Mouse (Mus musculus): ENCODE measurements around the gene Zc3h7b. TPM values are rescaled to one million over a fixed set of nuclear protein-coding genes. Genes with fewer than 3 reads are reported as not detected.

Zc3h7b gene
- polyA plus RNA-seq, 1 experiment from 2014 or later, result 32.0 TPM

DNA sequence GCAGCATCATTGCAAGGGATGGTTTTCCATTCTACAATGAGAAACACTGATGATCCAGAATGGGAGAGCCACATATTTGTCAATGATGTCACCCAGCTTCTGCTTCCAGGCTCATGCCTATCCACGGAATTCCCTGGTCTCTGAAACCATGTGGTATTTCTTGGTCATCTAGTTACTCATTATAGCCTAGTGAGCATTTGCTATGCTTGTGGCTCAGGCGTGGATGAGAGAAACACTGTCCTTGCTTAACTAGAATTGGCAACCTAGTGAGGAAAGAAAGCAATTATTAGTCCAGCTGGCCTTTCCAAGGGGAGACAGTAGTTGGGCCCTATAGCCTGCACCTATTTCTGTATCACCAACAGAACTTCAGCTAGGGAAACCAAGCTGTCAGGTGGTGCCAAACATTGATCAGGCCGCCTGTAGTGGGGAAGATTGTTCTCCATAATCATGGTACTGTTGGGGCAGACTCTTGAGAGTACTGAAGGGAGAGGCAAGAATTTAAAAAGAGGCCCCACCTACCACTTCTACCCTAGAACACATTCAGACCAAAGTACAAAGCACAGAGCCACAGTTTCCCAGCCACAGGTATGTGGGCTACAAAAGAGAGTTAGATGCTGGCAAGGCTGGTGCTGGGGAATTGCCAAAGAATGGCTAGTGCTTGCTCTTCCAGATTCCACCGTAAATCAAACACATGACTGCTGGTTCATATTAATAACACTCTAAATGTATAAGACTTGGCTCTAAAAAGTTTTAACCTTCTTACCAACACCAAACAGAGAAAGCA, 62.0 kb downstream of the Zc3h7b start:
- Histone ChIP-seq H3K4me1 (replicated peaks; ENCODE audit: control insufficient read depth, insufficient read depth, low read length) (peaks cover 75% of the 10 kb centered on the region), H3K27me3 (ENCODE audit: control insufficient read depth, insufficient read depth, low read depth, low read length) (no peaks in the 10 kb centered on the region), H3K9me3 (ENCODE audit: control insufficient read depth, low read length) (no peaks in the 10 kb centered on the region), H3K4me3 (ENCODE audit: low read length) (no peak overlapping the region), H3K4me2 (ENCODE audit: low read depth, low read length) (peak overlapping the region; percentile 18; the same call in 1 of the 2 replicates), H3K36me3 (ENCODE audit: control insufficient read depth, insufficient read depth, low read length) (no peaks in the 10 kb centered on the region), H3K27ac (ENCODE audit: low read length) (peak overlapping the region; percentile 88), H3K9ac (ENCODE audit: low read length) (no peak overlapping the region)
- 70% methylated on average over 4 of the region's 4 CpGs for WGBS
- ATAC-seq (ENCODE audit: low read depth), result no peak

DNA sequence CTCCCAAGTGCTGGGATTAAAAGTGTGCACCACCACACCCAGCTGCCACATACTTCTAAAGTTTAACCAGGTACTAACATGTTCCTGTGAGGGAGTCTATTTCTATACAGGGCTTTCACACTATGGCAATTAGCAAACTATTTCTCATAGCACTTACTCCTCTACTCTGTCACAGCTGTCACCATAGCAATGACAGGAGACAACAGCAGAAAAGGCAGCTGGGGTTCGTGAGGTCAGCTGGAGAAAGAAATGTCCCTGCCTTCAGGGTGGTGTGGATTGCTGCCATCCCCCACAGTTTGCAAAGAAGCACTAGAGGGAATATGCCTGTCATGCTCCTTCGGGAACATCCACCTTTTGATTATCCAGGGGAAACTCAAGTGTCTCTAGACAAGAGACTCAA, 63.9 kb downstream of the Zc3h7b start:
- Histone ChIP-seq H3K9me3 (ENCODE audit: control insufficient read depth, low read length) (no peaks in the 10 kb centered on the region), H3K4me1 (replicated peaks; ENCODE audit: control insufficient read depth, insufficient read depth, low read length) (peaks cover 64% of the 10 kb centered on the region), H3K27ac (ENCODE audit: low read length) (peak overlapping the region; percentile 98), H3K9ac (ENCODE audit: low read length) (no peak overlapping the region), H3K36me3 (ENCODE audit: control insufficient read depth, insufficient read depth, low read length) (no peaks in the 10 kb centered on the region), H3K27me3 (ENCODE audit: control insufficient read depth, insufficient read depth, low read depth, low read length) (no peaks in the 10 kb centered on the region), H3K4me2 (ENCODE audit: low read depth, low read length) (no peak overlapping the region), H3K4me3 (ENCODE audit: low read length) (no peak overlapping the region)
- 49% methylated on average over 2 of the region's 2 CpGs for WGBS
- ATAC-seq (ENCODE audit: low read depth), result no peak

DNA sequence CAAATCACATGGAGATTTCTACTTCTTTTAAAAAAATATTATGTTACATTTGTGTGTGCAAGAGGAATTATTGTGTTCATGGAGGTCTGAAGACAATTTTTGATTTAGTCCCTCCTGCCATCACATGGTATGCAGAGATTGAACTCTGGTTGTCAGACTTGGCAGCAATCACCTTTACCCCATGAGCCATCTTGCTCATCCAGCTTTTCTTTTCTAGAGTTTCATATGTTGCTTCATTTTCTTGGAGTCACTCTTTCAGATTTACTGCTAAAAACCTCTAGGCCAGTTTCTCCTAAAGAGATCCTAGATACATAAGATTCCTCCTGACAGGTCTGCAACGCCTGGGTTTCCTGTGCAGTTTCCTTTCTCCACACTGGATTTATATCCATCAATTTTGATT, 64.7 kb downstream of the Zc3h7b start:
- Histone ChIP-seq H3K4me1 (replicated peaks; ENCODE audit: control insufficient read depth, insufficient read depth, low read length) (peaks cover 56% of the 10 kb centered on the region), H3K27me3 (ENCODE audit: control insufficient read depth, insufficient read depth, low read depth, low read length) (no peaks in the 10 kb centered on the region)

DNA sequence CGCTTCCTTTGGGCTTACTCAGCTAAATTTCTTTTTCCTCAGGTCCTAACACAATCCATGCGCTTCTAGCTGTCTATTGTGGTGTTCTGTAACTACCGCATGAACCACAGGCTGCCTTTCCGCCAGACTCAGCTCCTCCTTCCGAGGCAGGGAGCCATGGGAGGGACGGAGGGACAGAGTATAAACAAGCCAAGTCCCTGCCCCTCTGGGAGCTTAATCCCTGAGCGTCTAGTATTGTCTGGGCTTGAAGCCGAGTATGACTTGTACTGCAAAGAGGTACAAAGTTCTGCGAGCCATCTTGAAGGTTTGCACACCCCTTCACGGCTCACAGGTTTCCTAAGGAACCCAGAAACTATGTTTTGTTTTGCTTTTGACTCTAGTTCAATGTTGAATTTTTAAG, 65.3 kb downstream of the Zc3h7b start:
- Histone ChIP-seq H3K9ac (ENCODE audit: low read length) (peak overlapping the region; percentile 72), H3K27ac (ENCODE audit: low read length) (peak overlapping the region; percentile 98), H3K9me3 (ENCODE audit: control insufficient read depth, low read length) (no peaks in the 10 kb centered on the region), H3K27me3 (ENCODE audit: control insufficient read depth, insufficient read depth, low read depth, low read length) (no peaks in the 10 kb centered on the region), H3K4me3 (ENCODE audit: low read length) (peak overlapping the region; percentile 71), H3K4me2 (ENCODE audit: low read depth, low read length) (peak overlapping the region; percentile 89), H3K4me1 (replicated peaks; ENCODE audit: control insufficient read depth, insufficient read depth, low read length) (peaks cover 50% of the 10 kb centered on the region), H3K36me3 (ENCODE audit: control insufficient read depth, insufficient read depth, low read length) (peaks cover under 1% of the 10 kb centered on the region)
- ATAC-seq (ENCODE audit: low read depth), result peak; percentile 68
- WGBS, result 1% methylated on average over 10 of the region's 10 CpGs

More for the DNA sequence above, 64.7 kb downstream of the Zc3h7b start:
- Histone ChIP-seq H3K4me2 (ENCODE audit: low read depth, low read length) (peak overlapping the region; percentile 89), H3K4me3 (ENCODE audit: low read length) (peak overlapping the region; percentile 71), H3K9ac (ENCODE audit: low read length) (peak overlapping the region; percentile 72), H3K27ac (ENCODE audit: low read length) (peak overlapping the region; percentile 98), H3K36me3 (ENCODE audit: control insufficient read depth, insufficient read depth, low read length) (no peaks in the 10 kb centered on the region), H3K9me3 (ENCODE audit: control insufficient read depth, low read length) (no peaks in the 10 kb centered on the region)
- 30% methylated on average over 1 of the region's 1 CpGs for WGBS
- no peak for ATAC-seq (ENCODE audit: low read depth)

DNA sequence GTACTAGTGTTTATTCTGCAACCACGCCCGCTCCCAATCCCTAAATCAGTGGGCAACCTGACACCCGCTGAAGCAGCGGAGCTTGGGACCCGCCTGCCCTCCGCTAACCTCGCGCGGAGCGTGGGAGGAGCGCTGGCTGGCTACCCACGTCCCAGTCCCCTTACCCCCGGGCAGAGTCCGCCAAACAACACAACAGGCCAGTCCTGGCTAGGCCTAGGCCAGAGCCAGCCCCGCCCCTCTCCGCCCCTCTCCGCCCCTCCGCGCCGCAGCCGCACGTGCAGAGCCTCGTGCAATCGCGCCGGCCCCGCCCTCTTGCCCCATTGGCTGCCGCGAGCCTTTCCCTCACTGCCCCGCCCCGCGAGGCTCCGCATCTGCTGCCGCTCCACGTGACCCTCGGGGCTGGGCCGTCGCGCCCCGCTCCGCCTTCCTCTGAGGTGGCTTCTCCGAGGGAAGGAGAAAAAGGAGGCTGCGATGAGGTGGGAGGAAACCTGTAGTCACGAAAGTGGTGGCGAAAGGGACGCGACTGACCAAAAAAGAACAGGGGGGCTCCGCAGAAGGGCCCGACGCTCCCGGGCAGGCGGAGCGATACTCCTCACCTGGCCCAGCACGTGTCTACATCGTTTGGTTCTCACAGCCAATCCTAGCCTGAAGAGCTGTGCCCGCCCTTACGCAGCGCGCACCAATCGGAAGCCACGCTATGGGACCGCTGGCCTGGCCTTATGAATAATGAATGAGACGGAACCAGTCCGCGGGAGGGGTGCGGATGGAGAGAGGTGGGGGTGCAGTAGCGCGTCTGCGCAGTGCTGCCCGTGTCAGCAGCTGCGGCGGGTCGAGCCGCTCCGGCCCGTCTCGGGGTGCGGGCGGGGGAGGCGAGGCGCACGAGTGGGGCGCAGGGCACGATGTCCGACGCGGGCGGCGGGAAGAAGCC, 66.1 kb downstream of the Zc3h7b start:
- under 1% methylated on average over 83 of the region's 89 CpGs for WGBS
- Histone ChIP-seq H3K27me3 (ENCODE audit: control insufficient read depth, insufficient read depth, low read depth, low read length) (no peaks in the 10 kb centered on the region), H3K4me2 (ENCODE audit: low read depth, low read length) (peak overlapping the region; percentile 89), H3K4me1 (replicated peaks; ENCODE audit: control insufficient read depth, insufficient read depth, low read length) (peaks cover 42% of the 10 kb centered on the region), H3K9me3 (ENCODE audit: control insufficient read depth, low read length) (no peaks in the 10 kb centered on the region), H3K4me3 (ENCODE audit: low read length) (peak overlapping the region; percentile 71), H3K27ac (ENCODE audit: low read length) (peak overlapping the region; percentile 98), H3K9ac (ENCODE audit: low read length) (peak overlapping the region; percentile 77), H3K36me3 (ENCODE audit: control insufficient read depth, insufficient read depth, low read length) (peaks cover 7% of the 10 kb centered on the region)
- ATAC-seq (ENCODE audit: low read depth), result peak; percentile 96

DNA sequence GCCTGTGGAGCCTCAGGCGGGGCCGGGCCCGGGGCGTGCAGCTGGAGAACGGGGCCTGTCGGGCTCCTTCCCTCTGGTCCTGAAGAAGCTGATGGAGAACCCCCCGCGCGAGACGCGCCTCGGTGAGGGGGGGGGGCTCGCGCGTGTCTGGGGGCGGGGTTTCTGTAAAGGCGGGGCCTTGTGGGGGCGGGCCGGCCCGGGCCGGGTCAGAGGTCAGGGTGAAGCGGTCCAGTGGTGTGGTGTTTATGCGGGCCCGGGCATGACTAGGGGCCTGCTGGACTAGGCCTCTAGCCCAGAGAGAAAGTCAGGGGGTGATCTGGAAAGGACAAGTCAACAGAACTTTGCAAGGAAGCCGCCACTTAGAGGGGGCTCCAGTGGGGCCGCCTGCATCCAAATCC, 66.7 kb downstream of the Zc3h7b start:
- no peaks in the 10 kb centered on the region for H3K27me3 ChIP-seq (ENCODE audit: control insufficient read depth, insufficient read depth, low read depth, low read length)
- peak overlapping the region; percentile 89 for H3K4me2 ChIP-seq (ENCODE audit: low read depth, low read length)
- peak overlapping the region; percentile 80 for H3K27ac ChIP-seq (ENCODE audit: low read length)
- peaks cover 11% of the 10 kb centered on the region for H3K36me3 ChIP-seq (ENCODE audit: control insufficient read depth, insufficient read depth, low read length)
- no peaks in the 10 kb centered on the region for H3K9me3 ChIP-seq (ENCODE audit: control insufficient read depth, low read length)
- H3K4me3 ChIP-seq (ENCODE audit: low read length), result peak overlapping the region; percentile 71
- H3K9ac ChIP-seq (ENCODE audit: low read length), result peak overlapping the region; percentile 77
- peaks cover 36% of the 10 kb centered on the region for H3K4me1 ChIP-seq (replicated peaks; ENCODE audit: control insufficient read depth, insufficient read depth, low read length)
- peak; percentile 11 for ATAC-seq (ENCODE audit: low read depth)
- 0% methylated on average over 20 of the region's 26 CpGs for WGBS

DNA sequence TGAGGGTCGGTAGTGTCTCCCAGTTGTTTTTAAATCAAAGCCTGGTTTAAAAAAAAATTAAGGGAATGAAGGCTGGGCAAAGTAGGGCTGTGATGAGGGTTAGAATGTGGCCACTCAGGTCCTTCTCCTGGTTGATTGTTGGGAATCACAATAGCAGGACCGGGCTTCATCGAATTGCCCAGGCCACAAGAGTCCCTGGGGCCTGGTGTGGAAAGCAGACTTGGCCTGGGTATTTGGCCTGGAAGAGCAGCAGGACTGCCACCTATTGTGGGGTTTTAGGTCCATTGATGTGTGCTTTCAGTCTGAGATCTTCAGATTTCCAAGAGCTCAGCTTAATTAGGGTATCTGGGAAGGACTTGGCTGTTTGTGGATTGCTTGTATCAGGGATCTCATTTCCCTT, 67.4 kb downstream of the Zc3h7b start:
- WGBS, result 49% methylated on average over 3 of the region's 3 CpGs
- no peak for ATAC-seq (ENCODE audit: low read depth)
- Histone ChIP-seq H3K27ac (ENCODE audit: low read length) (no peak overlapping the region; the same call in 1 of the 2 replicates), H3K4me1 (replicated peaks; ENCODE audit: control insufficient read depth, insufficient read depth, low read length) (peaks cover 29% of the 10 kb centered on the region), H3K4me2 (ENCODE audit: low read depth, low read length) (peak overlapping the region; percentile 89), H3K9me3 (ENCODE audit: control insufficient read depth, low read length) (no peaks in the 10 kb centered on the region), H3K27me3 (ENCODE audit: control insufficient read depth, insufficient read depth, low read depth, low read length) (no peaks in the 10 kb centered on the region), H3K9ac (ENCODE audit: low read length) (peak overlapping the region; percentile 77), H3K4me3 (ENCODE audit: low read length) (peak overlapping the region; percentile 71), H3K36me3 (ENCODE audit: control insufficient read depth, insufficient read depth, low read length) (peaks cover 17% of the 10 kb centered on the region)

DNA sequence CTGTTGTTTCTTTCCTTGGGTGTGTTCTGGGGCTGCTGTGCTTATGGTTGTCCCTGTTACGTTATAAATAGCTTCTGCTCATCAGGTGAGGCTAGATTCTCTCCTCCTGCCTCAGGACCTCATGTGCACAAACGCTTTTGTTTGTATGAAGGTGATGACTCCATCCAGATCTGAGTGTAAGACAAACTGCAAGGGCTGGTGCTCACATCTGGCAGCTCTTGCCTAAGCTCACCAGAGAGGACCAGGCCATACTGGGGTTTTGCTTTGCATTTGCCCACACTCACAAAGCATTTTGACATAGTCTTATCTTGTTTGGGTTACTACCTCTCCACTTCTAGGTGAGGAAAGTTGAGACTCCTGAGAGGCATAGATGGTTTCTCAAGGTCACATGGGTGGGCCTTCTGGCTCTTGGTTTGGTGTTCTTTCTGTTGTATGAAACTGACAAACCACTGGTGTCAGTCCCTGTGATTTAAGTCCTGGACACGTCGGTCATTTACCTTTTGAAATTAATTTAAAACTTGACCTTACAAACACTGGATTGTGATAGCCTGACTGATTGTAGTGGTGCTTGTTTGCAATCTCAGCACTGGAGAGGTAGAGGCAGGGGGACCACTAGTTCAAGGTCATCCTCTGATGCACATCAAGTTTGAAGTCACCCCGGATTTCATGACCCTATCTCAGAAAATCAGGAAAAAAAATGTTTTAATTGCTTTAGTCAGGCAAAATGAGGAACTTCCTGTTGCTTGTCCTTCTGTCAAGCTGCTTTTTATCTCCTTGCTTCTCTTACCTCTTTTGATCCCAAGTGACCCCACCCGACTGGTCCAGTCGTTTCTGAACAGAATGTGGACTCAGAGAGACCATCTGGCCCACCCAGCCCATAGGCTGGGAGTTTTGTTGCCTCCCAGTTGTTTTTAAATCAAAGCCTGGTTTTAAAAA, 68.1 kb downstream of the Zc3h7b start:
- peak overlapping the region; percentile 77; the same call in 1 of the 2 replicates for H3K9ac ChIP-seq (ENCODE audit: low read length)
- H3K4me2 ChIP-seq (ENCODE audit: low read depth, low read length), result peak overlapping the region; percentile 89
- whole genome bisulfite sequencing, result 62% methylated on average over 7 of the region's 7 CpGs
- no peaks in the 10 kb centered on the region for H3K27me3 ChIP-seq (ENCODE audit: control insufficient read depth, insufficient read depth, low read depth, low read length)
- ATAC-seq (ENCODE audit: low read depth), result no peak
- H3K36me3 ChIP-seq (ENCODE audit: control insufficient read depth, insufficient read depth, low read length), result peaks cover 21% of the 10 kb centered on the region
- peaks cover 22% of the 10 kb centered on the region for H3K4me1 ChIP-seq (replicated peaks; ENCODE audit: control insufficient read depth, insufficient read depth, low read length)
- H3K4me3 ChIP-seq (ENCODE audit: low read length), result no peak overlapping the region; the same call in 1 of the 2 replicates
- no peaks in the 10 kb centered on the region for H3K9me3 ChIP-seq (ENCODE audit: control insufficient read depth, low read length)
- no peak overlapping the region for H3K27ac ChIP-seq (ENCODE audit: low read length)
